Mouse (Mus musculus): Measurements from ENCODE around the gene Gpr135. TPM values are rescaled to one million over a fixed set of nuclear protein-coding genes. Genes with fewer than 3 reads are reported as not detected.
A peak's percentile ranks its signal among the peaks of the same experiment; 100 is the strongest.

Gpr135 gene
- polyA plus RNA-seq, 1 experiment from 2014 or later = 0.43 TPM

DNA sequence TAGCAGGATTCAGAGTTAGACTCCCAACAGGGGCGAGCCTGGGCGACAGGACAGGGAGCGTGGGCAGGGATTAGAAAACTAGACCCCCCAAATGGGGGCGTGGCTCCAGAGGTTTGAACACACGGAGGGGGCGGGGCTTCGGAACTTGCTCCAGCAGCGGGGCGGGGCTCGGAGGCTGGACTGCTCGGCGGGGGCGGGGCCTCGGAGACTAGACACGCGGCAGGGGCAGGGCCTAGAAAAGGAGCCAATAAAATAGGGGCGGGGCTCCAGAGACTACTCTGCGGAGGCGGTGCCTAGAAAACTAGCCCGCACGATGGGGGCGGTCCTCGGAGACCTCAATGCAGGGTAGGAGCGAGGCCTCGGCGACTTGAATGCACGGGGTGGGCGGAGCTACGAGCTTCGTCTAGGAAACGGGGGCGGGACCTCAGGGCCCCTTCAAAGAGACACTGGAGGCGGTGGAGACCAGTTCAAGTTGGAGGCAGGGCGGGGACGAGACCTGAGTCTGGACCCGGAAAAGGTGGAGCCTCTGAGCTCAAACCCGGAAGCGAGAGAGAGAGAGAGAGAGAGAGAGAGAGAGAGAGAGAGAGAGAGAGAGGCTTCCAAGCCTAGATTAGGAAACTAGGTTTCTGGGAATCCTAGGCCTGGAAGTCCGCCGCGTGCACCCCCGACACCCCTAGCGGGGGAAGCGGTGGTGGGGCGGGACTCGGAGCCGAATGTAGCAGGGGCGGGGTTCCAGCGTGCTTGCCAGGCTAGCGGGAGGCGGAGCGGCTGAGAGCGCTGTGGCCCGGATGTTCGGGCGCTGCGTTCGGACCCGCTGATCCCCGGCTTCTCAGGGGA, 14.6 kb upstream of the Gpr135 start, which contains the start of the genes L3hypdh and Jkamp:
Gene L3hypdh (minus strand): TSS at position 111 of the 837 bp plus-strand sequence.
Gene Jkamp (plus strand): TSS at position 261 of the 837 bp plus-strand sequence.
- ATAC-seq (ENCODE audit: extremely low read depth, insufficient number of reproducible peaks, low FRiP score, low TSS enrichment) = peak; percentile 92
- Histone ChIP-seq H3K9me3 (no peaks in the 10 kb centered on the region), H3K4me1 (peaks cover 40% of the 10 kb centered on the region), H3K36me3 (peaks cover 9% of the 10 kb centered on the region), H3K4me3 (peak within 1 kb of the TSS; percentile 71), H3K9ac (peak within 1 kb of the TSS; percentile 88), H3K4me2 (peak within 1 kb of the TSS; percentile 96), H3K27me3 (replicated peaks) (no peaks in the 10 kb centered on the region), H3K27ac (replicated peaks) (peak within 1 kb of the TSS; percentile 95)
- WGBS = under 1% methylated on average over 60 of the region's 60 CpGs

DNA sequence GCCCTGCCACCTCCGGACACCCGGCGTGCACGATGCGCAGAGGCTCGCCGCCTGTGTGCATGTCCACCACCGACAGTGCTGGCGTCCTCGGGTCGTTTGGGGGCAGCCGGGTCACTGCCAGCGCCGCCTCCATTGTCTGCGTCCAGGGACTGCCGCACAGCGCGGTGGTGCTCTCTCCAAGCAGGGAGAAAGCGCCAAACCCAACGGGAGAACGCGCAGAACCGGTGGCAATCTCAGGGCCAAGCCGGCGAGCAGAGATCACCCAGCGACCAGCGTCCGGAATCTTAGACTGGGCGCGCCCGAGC, 14.1 kb upstream of the Gpr135 start:
- peak overlapping the region; percentile 96 for H3K4me2 ChIP-seq
- H3K4me1 ChIP-seq = peaks cover 40% of the 10 kb centered on the region
- no peaks in the 10 kb centered on the region for H3K9me3 ChIP-seq
- no peaks in the 10 kb centered on the region for H3K27me3 ChIP-seq (replicated peaks)
- under 1% methylated on average over 31 of the region's 31 CpGs for WGBS
- peak overlapping the region; percentile 93 for H3K27ac ChIP-seq (replicated peaks)
- peaks cover 3% of the 10 kb centered on the region for H3K36me3 ChIP-seq
- peak overlapping the region; percentile 87 for H3K9ac ChIP-seq
- peak overlapping the region; percentile 71 for H3K4me3 ChIP-seq
- ATAC-seq (ENCODE audit: extremely low read depth, insufficient number of reproducible peaks, low FRiP score, low TSS enrichment) = peak; percentile 9

DNA sequence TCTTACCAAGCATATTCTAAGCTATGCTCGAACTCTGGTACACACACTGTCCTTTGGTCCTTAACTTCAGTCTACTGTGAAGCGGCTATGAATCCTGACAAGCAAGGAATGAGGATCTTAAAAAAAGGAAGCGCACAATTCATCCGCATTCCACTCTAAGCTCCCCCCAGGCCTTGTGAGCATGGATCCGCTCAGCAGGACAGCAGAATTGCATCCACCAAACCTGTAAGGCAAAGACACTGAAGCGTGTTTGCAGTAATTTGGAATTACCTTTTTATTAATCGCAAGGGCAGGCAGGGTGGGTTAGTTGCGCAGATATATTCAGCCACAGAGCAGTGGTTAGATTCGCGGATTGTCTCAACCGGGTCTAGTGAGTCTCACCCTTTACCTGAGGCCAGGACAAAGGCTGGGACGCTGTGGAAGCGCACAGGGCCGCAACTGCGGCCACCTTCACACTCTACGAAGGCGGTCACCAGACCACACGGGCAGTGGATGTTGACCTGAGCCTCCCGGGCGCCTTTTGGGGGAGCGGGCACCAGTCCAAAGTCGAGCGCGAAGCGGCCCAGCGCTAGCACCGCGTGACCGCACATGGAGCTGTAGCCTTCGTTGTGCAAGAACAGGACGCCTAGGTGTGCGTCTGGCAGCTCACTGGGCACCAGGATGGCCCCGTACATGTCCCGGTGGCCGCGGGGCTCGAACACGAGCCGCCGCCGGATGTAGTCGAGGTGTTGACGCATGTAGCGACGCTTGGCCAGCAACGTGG, 13.5 kb upstream of the Gpr135 start:
- no peak for ATAC-seq (ENCODE audit: extremely low read depth, insufficient number of reproducible peaks, low FRiP score, low TSS enrichment)
- Histone ChIP-seq H3K36me3 (no peaks in the 10 kb centered on the region), H3K27me3 (replicated peaks) (no peaks in the 10 kb centered on the region), H3K9ac (peak overlapping the region; percentile 87), H3K4me1 (peaks cover 40% of the 10 kb centered on the region), H3K27ac (replicated peaks) (peak overlapping the region; percentile 93), H3K9me3 (no peaks in the 10 kb centered on the region), H3K4me2 (peak overlapping the region; percentile 96), H3K4me3 (peak overlapping the region; percentile 71)
- 4% methylated on average over 46 of the region's 46 CpGs for WGBS

DNA sequence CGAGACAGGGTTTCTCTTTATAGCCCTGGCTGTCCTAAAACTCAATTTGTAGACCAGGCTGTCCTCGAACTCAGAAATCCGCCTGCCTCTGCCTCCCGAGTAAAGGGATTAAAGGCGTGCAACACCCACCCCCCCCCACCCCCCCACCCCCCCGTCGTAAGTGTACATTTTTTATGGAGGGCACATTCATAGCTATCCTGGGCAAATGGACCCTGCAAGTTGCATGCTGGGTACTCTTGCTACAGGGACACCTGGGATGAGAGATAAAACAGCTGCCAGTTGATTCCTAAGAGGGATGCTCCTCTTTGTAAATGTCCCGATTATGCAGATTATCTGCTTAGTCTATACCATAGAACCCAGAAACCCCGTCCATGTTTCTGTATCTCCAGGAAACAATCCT, 12.3 kb upstream of the Gpr135 start:
- WGBS = 71% methylated on average over 9 of the region's 9 CpGs
- Histone ChIP-seq H3K27me3 (replicated peaks) (no peaks in the 10 kb centered on the region), H3K27ac (replicated peaks) (no peak overlapping the region), H3K9me3 (no peaks in the 10 kb centered on the region), H3K4me1 (peaks cover 39% of the 10 kb centered on the region), H3K36me3 (no peaks in the 10 kb centered on the region), H3K4me3 (no peak overlapping the region), H3K4me2 (0 out of 2 replicates have a peak overlapping the region, but pooled peaks have one; percentile 96), H3K9ac (no peak overlapping the region)
- ATAC-seq (ENCODE audit: extremely low read depth, insufficient number of reproducible peaks, low FRiP score, low TSS enrichment) = no peak

DNA sequence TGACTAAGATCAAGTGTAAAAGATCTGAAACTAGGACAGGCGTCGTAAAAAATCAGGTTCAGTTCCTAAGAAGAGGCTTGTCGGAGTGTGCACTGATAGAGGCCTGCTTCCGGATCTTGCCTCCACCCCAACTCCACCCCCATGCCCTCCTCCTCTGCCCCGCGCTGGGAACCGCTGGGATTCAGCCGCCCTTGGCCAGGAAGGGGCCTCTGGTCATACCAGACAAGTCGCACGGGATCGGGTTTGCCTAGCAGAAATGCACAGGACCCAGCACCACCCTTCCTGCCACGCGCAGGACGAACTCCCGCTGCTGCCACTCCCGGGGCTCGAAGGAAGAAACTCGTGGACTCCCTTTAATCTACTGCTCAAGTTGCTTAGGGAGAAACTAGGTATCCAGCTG, 11.4 kb upstream of the Gpr135 start:
- Histone ChIP-seq H3K4me3 (peak overlapping the region; percentile 37), H3K36me3 (no peaks in the 10 kb centered on the region), H3K4me2 (peak overlapping the region; percentile 65), H3K4me1 (peaks cover 31% of the 10 kb centered on the region), H3K9ac (peak overlapping the region; percentile 70), H3K9me3 (no peaks in the 10 kb centered on the region), H3K27ac (replicated peaks) (0 out of 2 replicates have a peak overlapping the region, but pooled peaks have one; percentile 28), H3K27me3 (replicated peaks) (no peaks in the 10 kb centered on the region)
- WGBS = 18% methylated on average over 18 of the region's 18 CpGs
- ATAC-seq (ENCODE audit: extremely low read depth, insufficient number of reproducible peaks, low FRiP score, low TSS enrichment) = no peak

DNA sequence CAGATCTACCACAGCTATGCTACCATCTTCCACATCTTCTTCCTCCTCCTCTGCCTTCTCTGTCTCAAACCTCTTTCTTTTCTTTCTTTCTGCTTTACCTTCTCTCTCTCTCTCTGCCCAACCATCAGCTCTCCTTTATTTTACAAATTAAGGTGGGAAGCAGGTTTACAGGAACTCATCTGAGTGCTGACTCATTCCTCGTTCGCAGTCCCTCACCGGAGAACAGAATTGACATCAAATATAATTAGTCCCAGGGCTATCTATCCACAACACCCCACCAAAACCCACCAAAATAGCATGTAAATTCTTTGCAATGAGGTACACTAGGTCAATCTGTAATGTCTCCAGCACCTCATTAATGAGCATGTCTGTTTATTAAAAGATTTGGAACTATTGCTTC, 11.0 kb upstream of the Gpr135 start:
- peaks cover 30% of the 10 kb centered on the region for H3K4me1 ChIP-seq
- H3K4me3 ChIP-seq = peak overlapping the region; percentile 37; the same call in 1 of the 2 replicates
- H3K27me3 ChIP-seq (replicated peaks) = no peaks in the 10 kb centered on the region
- WGBS = 83% methylated on average over 3 of the region's 3 CpGs
- no peak for ATAC-seq (ENCODE audit: extremely low read depth, insufficient number of reproducible peaks, low FRiP score, low TSS enrichment)
- H3K27ac ChIP-seq (replicated peaks) = no peak overlapping the region
- H3K9ac ChIP-seq = peak overlapping the region; percentile 70; the same call in 1 of the 2 replicates
- H3K4me2 ChIP-seq = peak overlapping the region; percentile 65
- no peaks in the 10 kb centered on the region for H3K9me3 ChIP-seq
- H3K36me3 ChIP-seq = peaks cover 1% of the 10 kb centered on the region; the same call in 1 of the 2 replicates

DNA sequence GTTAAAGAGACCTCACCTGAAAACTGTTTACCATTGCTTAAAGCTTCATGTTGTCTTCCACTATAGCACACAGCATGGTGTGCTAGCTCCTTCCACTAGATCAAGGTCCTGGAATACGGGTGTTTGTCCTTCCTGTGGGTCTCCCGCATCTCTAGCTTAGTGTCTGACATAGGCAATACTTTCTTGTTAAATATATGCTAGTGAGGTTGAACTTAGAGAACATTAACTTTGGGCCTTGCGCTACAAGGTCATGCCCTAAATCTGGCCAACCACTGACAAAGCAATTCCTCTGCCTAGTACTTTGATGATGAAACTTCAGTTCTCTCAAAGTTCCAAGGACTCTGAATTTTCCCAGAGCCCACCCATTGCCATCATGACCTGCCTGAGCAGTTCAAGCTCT, 7.3 kb upstream of the Gpr135 start:
- H3K36me3 ChIP-seq = peaks cover 20% of the 10 kb centered on the region
- 90% methylated on average over 3 of the region's 3 CpGs for WGBS
- no peak overlapping the region for H3K9ac ChIP-seq
- no peak overlapping the region for H3K4me2 ChIP-seq
- H3K4me1 ChIP-seq = peaks cover 14% of the 10 kb centered on the region
- no peak overlapping the region for H3K27ac ChIP-seq (replicated peaks)
- H3K9me3 ChIP-seq = no peaks in the 10 kb centered on the region
- no peak overlapping the region for H3K4me3 ChIP-seq
- H3K27me3 ChIP-seq (replicated peaks) = no peaks in the 10 kb centered on the region
- ATAC-seq (ENCODE audit: extremely low read depth, insufficient number of reproducible peaks, low FRiP score, low TSS enrichment) = no peak

DNA sequence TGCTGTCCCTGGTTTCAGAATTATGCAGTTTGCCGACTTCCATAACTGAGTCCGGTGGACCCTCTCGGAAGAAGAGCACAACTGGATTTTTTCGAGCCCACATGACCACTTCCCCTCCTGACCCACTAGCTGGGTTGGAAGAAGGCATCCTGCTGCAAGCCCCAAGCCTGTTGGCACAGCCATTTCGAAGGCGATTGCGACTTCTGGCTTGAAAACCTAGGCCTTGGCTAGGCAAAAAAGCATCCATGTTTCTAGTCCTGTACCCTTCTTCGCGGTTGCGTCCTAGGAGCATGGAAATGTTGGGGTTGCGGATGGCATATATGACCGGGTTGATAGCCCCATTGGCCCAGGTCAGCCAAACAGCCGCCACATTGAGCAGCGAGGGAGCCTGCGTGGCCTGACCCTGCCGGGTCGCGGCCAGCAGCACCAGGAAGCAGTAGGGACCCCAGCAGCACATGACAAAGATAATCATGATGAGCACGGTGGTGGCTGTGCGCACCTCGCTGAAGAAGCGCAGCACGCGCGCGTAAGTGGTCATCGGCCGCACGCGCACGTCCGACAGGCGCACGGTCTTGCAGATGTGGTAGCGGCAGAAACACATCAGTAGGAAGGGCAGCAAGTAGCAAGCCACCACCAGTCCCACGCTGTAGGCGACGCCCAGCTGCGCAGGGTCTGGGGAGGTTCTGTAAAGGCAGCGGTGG, 1.1 kb downstream of the Gpr135 start:
- H3K27me3 ChIP-seq (replicated peaks) = peaks cover 55% of the 10 kb centered on the region
- H3K9me3 ChIP-seq = no peaks in the 10 kb centered on the region
- H3K4me2 ChIP-seq = peak overlapping the region; percentile 99
- H3K9ac ChIP-seq = peak overlapping the region; percentile 75
- no peak overlapping the region for H3K27ac ChIP-seq (replicated peaks)
- H3K4me1 ChIP-seq = peaks cover 12% of the 10 kb centered on the region
- peaks cover 11% of the 10 kb centered on the region for H3K36me3 ChIP-seq
- 5% methylated on average over 40 of the region's 40 CpGs for WGBS
- ATAC-seq (ENCODE audit: extremely low read depth, insufficient number of reproducible peaks, low FRiP score, low TSS enrichment) = no peak
- peak overlapping the region; percentile 66 for H3K4me3 ChIP-seq

DNA sequence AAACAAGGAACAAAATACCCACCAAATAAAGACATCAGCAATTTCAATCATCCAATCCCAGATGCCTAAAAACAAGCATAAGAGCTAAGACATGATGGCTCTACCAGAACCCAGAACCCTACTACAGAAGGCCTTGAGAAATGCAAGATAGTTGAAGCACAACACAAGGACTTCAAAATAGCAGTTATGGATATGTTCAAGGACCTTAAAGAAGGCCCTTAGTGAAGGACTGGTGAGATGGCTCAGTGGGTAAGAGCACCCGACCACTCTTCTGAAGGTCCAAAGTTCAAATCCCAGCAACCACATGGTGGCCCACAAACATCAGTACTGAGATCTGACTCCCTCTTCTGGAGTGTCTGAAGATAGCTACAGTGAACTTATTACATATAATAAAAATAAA, 13.1 kb downstream of the Gpr135 start:
- H3K27me3 ChIP-seq (replicated peaks) = no peaks in the 10 kb centered on the region
- no peak for ATAC-seq (ENCODE audit: extremely low read depth, insufficient number of reproducible peaks, low FRiP score, low TSS enrichment)

DNA sequence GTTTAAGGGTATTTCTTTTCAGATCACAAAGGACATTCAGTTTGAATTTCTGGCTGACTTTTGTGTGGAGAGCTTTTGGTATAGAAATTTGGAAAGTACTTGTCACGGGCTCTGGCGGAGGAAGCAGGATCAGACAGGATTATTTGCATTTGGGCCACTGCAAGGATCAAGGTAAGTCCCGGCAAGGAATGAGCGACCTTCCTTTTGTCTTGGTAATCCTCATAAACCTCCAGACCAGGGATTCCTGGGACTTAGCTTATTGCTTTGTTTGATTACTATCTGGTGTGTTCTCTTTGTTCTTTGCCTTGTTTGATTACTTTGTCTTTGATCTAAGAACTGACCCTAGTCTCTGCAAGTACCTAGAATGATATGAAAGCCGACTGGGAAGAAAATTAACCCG, 17.1 kb downstream of the Gpr135 start:
- H3K36me3 ChIP-seq = no peaks in the 10 kb centered on the region
- no peak overlapping the region for H3K4me3 ChIP-seq
- H3K4me2 ChIP-seq = no peak overlapping the region
- ATAC-seq (ENCODE audit: extremely low read depth, insufficient number of reproducible peaks, low FRiP score, low TSS enrichment) = no peak
- no peaks in the 10 kb centered on the region for H3K4me1 ChIP-seq
- H3K27ac ChIP-seq (replicated peaks) = no peak overlapping the region
- no peaks in the 10 kb centered on the region for H3K27me3 ChIP-seq (replicated peaks)
- 48% methylated on average over 6 of the region's 6 CpGs for WGBS
- peaks cover 11% of the 10 kb centered on the region; the same call in 1 of the 2 replicates for H3K9me3 ChIP-seq
- no peak overlapping the region for H3K9ac ChIP-seq

More for the DNA sequence above, 13.1 kb downstream of the Gpr135 start:
- H3K4me3 ChIP-seq = no peak overlapping the region
- H3K4me2 ChIP-seq = no peak overlapping the region
- no peak overlapping the region for H3K9ac ChIP-seq
- no peaks in the 10 kb centered on the region for H3K9me3 ChIP-seq
- H3K36me3 ChIP-seq = no peaks in the 10 kb centered on the region
- no peaks in the 10 kb centered on the region for H3K4me1 ChIP-seq
- WGBS = 77% methylated on average over 1 of the region's 1 CpGs
- H3K27ac ChIP-seq (replicated peaks) = no peak overlapping the region

DNA sequence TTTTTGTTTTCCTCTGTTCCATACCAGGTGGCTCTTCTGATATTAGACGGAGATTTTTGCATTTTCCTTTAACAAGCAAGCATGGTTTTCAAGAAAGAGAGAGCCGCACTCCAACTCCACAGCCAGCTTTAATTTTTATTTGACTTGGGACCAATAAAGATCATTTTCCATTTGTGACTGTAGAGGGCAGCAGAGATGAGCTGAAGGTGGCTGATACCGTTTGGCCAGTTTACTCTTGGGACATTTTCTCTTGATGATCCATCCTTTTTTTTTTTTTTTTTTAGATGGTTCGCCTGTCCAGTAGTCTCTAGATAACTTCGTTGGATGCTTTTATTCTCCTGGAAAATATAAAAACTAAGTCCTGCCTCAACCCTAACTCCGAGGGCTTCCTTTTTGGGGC, 17.6 kb downstream of the Gpr135 start:
- Histone ChIP-seq H3K27me3 (replicated peaks) (no peaks in the 10 kb centered on the region), H3K4me1 (no peaks in the 10 kb centered on the region), H3K27ac (replicated peaks) (no peak overlapping the region), H3K9me3 (peaks cover 11% of the 10 kb centered on the region; the same call in 1 of the 2 replicates), H3K36me3 (no peaks in the 10 kb centered on the region), H3K4me2 (no peak overlapping the region), H3K9ac (no peak overlapping the region), H3K4me3 (no peak overlapping the region)
- no peak for ATAC-seq (ENCODE audit: extremely low read depth, insufficient number of reproducible peaks, low FRiP score, low TSS enrichment)
- 38% methylated on average over 6 of the region's 6 CpGs for WGBS
